Mouse (Mus musculus) urinary bladder, postnatal 0 days (tissue): ENCODE results near the gene Xcr1. TPM values are rescaled to one million over a fixed set of nuclear protein-coding genes. Genes with fewer than 3 reads are reported as not detected.

Experiments used
- polyA plus RNA-seq: library from polyadenylated mRNA; unstranded; fragments of >200 nt; fragmentation: Nextera tagmentation; extraction: Ambion mirVana; gene quantifications from 2 replicates; pipeline ENCODE4 v1.2.1, GENCODE M21; 2015

The Xcr1 gene
- polyA plus RNA-seq: not detected in 2 replicates

GRCm38 (mm10) chr9:123861929-123862328 lies at the start of gene Xcr1:
TSS of gene Xcr1 (minus strand) at chr9:123862029.

GRCm38 (mm10) chr9:123851713-123852448 lies 9.9 kb downstream of the Xcr1 start, which contains the start of gene Fyco1:
TSS of gene Fyco1 (minus strand) at chr9:123851899.

GRCm38 (mm10) chr9:123806267-123806666 lies 55.6 kb downstream of the Xcr1 start, which contains the start of gene Cxcr6:
TSS of gene Cxcr6 (plus strand) at chr9:123806475.

Other genes with a start within 250 kb of the Xcr1 start
- 0.11 and 0.20 TPM in 2 replicates for gene Slc6a20b, start 229.5 kb downstream of the Xcr1 start, polyA plus RNA-seq
- 0.07 and 0.19 TPM in 2 replicates for gene Ccr9, start 183.6 kb downstream of the Xcr1 start, polyA plus RNA-seq
- gene Slc6a20a, start 183.1 kb downstream of the Xcr1 start, polyA plus RNA-seq: 0.24 and 0.29 TPM in 2 replicates
- gene Lztfl1, start 144.3 kb downstream of the Xcr1 start, polyA plus RNA-seq: 27.5 and 36.4 TPM in 2 replicates
- gene Cxcr6, start 55.6 kb downstream of the Xcr1 start, polyA plus RNA-seq: 0.12 and 0.16 TPM in 2 replicates
- gene Fyco1, start 10.1 kb downstream of the Xcr1 start, polyA plus RNA-seq: 10.4 and 11.1 TPM in 2 replicates
- gene Ccr1, start 106.7 kb upstream of the Xcr1 start, polyA plus RNA-seq: 4.2 and 23.2 TPM in 2 replicates
- gene Ccr1l1, start 116.4 kb upstream of the Xcr1 start, polyA plus RNA-seq: not detected in 2 replicates
- gene Ccr3, start 159.9 kb upstream of the Xcr1 start, polyA plus RNA-seq: 0.14 and 0.16 TPM in 2 replicates
- gene Ccr2, start 239.9 kb upstream of the Xcr1 start, polyA plus RNA-seq: 1.0 and 1.4 TPM in 2 replicates